Mouse (Mus musculus): ENCODE results near the gene Dtl. TPM values are rescaled to one million over a fixed set of nuclear protein-coding genes. Genes with fewer than 3 reads are reported as not detected.
"Not testable (repeated sequence)": the region's sequence is repeated elsewhere in the genome, so short reads cannot be mapped to it uniquely, and the experiment has no call there.

The Dtl gene
- total and polyA plus RNA-seq, 2 experiments, result 0.07 to 0.28 TPM

GRCm38 (mm10) chr1:191518911-191519310, 56.4 kb downstream of the Dtl start:
- Histone ChIP-seq H3K36me3 (ENCODE audit: control insufficient read depth, insufficient read depth, low read length) (no peaks in the 10 kb centered on the region), H3K4me1 (ENCODE audit: control insufficient read depth, insufficient read depth, low read length) (no peaks in the 10 kb centered on the region), H3K27me3 (ENCODE audit: control insufficient read depth, insufficient read depth, low read length) (no peaks in the 10 kb centered on the region), H3K9ac (ENCODE audit: low read depth, low read length) (no peak overlapping the region), H3K4me3 (ENCODE audit: insufficient read depth, low read depth, low read length) (no peak overlapping the region), H3K27ac (replicated peaks; ENCODE audit: insufficient read depth, low read depth, low read length) (no peak overlapping the region), H3K79me2 (ENCODE audit: control insufficient read depth, insufficient read depth, low read length) (no peaks in the 10 kb centered on the region)
- 94% methylated on average over 4 of the region's 4 CpGs for WGBS
- no peak for DNase-seq (ENCODE audit: extremely low read depth, low read depth, low spot score)
- no peak for TF ChIP-seq CTCF (IDR thresholded peaks at IDR 0.05; ENCODE audit: low read depth, low read length)

DNA sequence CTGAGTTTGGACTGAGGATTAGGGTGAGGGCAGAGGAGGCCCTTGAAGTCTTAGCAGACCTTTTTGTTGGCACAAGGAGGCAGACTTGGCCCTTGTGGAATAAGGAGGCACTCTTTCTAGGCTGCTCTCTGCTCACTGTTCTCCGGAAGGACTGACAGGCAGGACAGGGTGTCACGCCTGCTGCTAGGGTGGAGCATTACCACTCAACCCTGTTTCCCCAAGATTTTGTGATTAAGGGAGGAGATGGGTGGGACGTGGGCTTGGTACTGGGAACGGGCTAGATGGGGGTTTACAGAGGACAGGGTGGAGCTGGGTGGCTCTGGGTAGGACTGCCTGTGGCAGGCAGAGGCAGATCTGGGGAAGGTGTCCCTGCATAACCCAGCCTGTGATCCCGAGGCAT, 57.4 kb downstream of the Dtl start:
- Histone ChIP-seq H3K4me3 (ENCODE audit: insufficient read depth, low read depth, low read length) (no peak overlapping the region), H3K27ac (replicated peaks; ENCODE audit: insufficient read depth, low read depth, low read length) (no peak overlapping the region), H3K79me2 (ENCODE audit: control insufficient read depth, insufficient read depth, low read length) (no peaks in the 10 kb centered on the region), H3K4me1 (ENCODE audit: control insufficient read depth, insufficient read depth, low read length) (no peaks in the 10 kb centered on the region), H3K27me3 (ENCODE audit: control insufficient read depth, insufficient read depth, low read length) (no peaks in the 10 kb centered on the region), H3K36me3 (ENCODE audit: control insufficient read depth, insufficient read depth, low read length) (no peaks in the 10 kb centered on the region), H3K9ac (ENCODE audit: low read depth, low read length) (no peak overlapping the region)
- no peak for TF ChIP-seq POLR2A (IDR thresholded peaks at IDR 0.05; ENCODE audit: extremely low read depth, insufficient read depth, low read length)
- TF ChIP-seq CTCF (IDR thresholded peaks at IDR 0.05; ENCODE audit: low read depth, low read length), result no peak
- whole genome bisulfite sequencing, result 94% methylated on average over 5 of the region's 5 CpGs
- DNase-seq (ENCODE audit: extremely low read depth, low read depth, low spot score), result no peak

- Histone ChIP-seq H3K27ac (replicated peaks; ENCODE audit: insufficient read depth, low read depth, low read length) (no peak overlapping the region), H3K79me2 (ENCODE audit: control insufficient read depth, insufficient read depth, low read length) (no peaks in the 10 kb centered on the region), H3K4me1 (ENCODE audit: control insufficient read depth, insufficient read depth, low read length) (no peaks in the 10 kb centered on the region), H3K36me3 (ENCODE audit: control insufficient read depth, insufficient read depth, low read length) (no peaks in the 10 kb centered on the region), H3K9ac (ENCODE audit: low read depth, low read length) (no peak overlapping the region), H3K4me3 (ENCODE audit: insufficient read depth, low read depth, low read length) (no peak overlapping the region), H3K27me3 (ENCODE audit: control insufficient read depth, insufficient read depth, low read length) (no peaks in the 10 kb centered on the region)
- no peak for DNase-seq (ENCODE audit: extremely low read depth, low read depth, low spot score)
- TF ChIP-seq POLR2A (IDR thresholded peaks at IDR 0.05; ENCODE audit: extremely low read depth, insufficient read depth, low read length), result no peak
- no peak for TF ChIP-seq CTCF (IDR thresholded peaks at IDR 0.05; ENCODE audit: low read depth, low read length)
- 96% methylated on average over 3 of the region's 3 CpGs for WGBS
Observed at GRCm38 (mm10) chr1:191517056-191517455, 58.3 kb downstream of the Dtl start.

DNA sequence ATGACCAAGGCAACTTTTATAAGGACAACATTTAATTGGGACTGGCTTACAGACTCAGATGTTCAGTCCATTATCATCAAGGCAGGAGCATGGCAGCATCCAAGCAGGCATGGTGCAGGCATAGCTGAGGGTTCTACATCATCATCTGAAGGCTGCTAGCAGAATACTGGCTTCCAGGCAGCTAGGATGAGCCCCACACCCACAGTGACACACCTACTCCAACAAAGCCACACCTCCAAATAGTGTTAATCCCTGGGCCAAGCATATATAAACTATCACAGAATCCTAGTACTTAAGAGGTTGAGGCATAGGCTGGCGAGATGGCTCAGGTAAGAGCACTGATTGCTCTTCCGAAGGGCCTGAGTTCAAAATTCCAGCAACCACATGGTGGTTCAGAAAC, 59.0 kb downstream of the Dtl start:
- H3K9ac ChIP-seq (ENCODE audit: low read depth, low read length); H3K4me3 ChIP-seq (ENCODE audit: insufficient read depth, low read depth, low read length): not testable (repeated sequence)

GRCm38 (mm10) chr1:191513195-191513594, 62.1 kb downstream of the Dtl start:
- Histone ChIP-seq H3K79me2 (ENCODE audit: control insufficient read depth, insufficient read depth, low read length) (no peaks in the 10 kb centered on the region), H3K36me3 (ENCODE audit: control insufficient read depth, insufficient read depth, low read length) (no peaks in the 10 kb centered on the region), H3K27ac (replicated peaks; ENCODE audit: insufficient read depth, low read depth, low read length) (no peak overlapping the region), H3K4me1 (ENCODE audit: control insufficient read depth, insufficient read depth, low read length) (no peaks in the 10 kb centered on the region; the same call in 1 of the 2 replicates), H3K9ac (ENCODE audit: low read depth, low read length) (no peak overlapping the region), H3K27me3 (ENCODE audit: control insufficient read depth, insufficient read depth, low read length) (no peaks in the 10 kb centered on the region), H3K4me3 (ENCODE audit: insufficient read depth, low read depth, low read length) (no peak overlapping the region)
- no peak for DNase-seq (ENCODE audit: extremely low read depth, low read depth, low spot score)
- WGBS, result 83% methylated on average over 4 of the region's 4 CpGs
- no peak for TF ChIP-seq POLR2A (IDR thresholded peaks at IDR 0.05; ENCODE audit: extremely low read depth, insufficient read depth, low read length)
- TF ChIP-seq CTCF (IDR thresholded peaks at IDR 0.05; ENCODE audit: low read depth, low read length), result no peak

More for the DNA sequence above, 59.0 kb downstream of the Dtl start:
- H3K36me3 ChIP-seq (ENCODE audit: control insufficient read depth, insufficient read depth, low read length); DNase-seq (ENCODE audit: extremely low read depth, low read depth, low spot score); H3K4me1 ChIP-seq (ENCODE audit: control insufficient read depth, insufficient read depth, low read length); H3K79me2 ChIP-seq (ENCODE audit: control insufficient read depth, insufficient read depth, low read length); H3K27me3 ChIP-seq (ENCODE audit: control insufficient read depth, insufficient read depth, low read length); H3K27ac ChIP-seq (replicated peaks; ENCODE audit: insufficient read depth, low read depth, low read length): not testable (repeated sequence)
- WGBS, result 93% methylated on average over 2 of the region's 2 CpGs

GRCm38 (mm10) chr1:191512383-191512782, 63.0 kb downstream of the Dtl start:
- H3K27ac ChIP-seq (replicated peaks; ENCODE audit: insufficient read depth, low read depth, low read length), result no peak overlapping the region
- no peak overlapping the region for H3K9ac ChIP-seq (ENCODE audit: low read depth, low read length)
- no peaks in the 10 kb centered on the region for H3K27me3 ChIP-seq (ENCODE audit: control insufficient read depth, insufficient read depth, low read length)
- TF ChIP-seq POLR2A (IDR thresholded peaks at IDR 0.05; ENCODE audit: extremely low read depth, insufficient read depth, low read length) (no peak), CTCF (IDR thresholded peaks at IDR 0.05; ENCODE audit: low read depth, low read length) (no peak)
- H3K4me1 ChIP-seq (ENCODE audit: control insufficient read depth, insufficient read depth, low read length), result no peaks in the 10 kb centered on the region; the same call in 1 of the 2 replicates
- 76% methylated on average over 4 of the region's 4 CpGs for WGBS
- DNase-seq (ENCODE audit: extremely low read depth, low read depth, low spot score), result no peak
- no peaks in the 10 kb centered on the region for H3K36me3 ChIP-seq (ENCODE audit: control insufficient read depth, insufficient read depth, low read length)
- no peaks in the 10 kb centered on the region for H3K79me2 ChIP-seq (ENCODE audit: control insufficient read depth, insufficient read depth, low read length)
- H3K4me3 ChIP-seq (ENCODE audit: insufficient read depth, low read depth, low read length), result no peak overlapping the region

Data from liver, adult 2 months (tissue).